Mouse (Mus musculus): ENCODE measurements around the gene Olfr507.
"Not testable (repeated sequence)": the region's sequence is repeated elsewhere in the genome, so short reads cannot be mapped to it uniquely, and the experiment has no call there.

GRCm38 (mm10) chr7:108616781-108617180, 4.8 kb upstream of the Olfr507 start:
- not testable (repeated sequence) for TF ChIP-seq CTCF, POLR2A (IDR thresholded peaks at IDR 0.05; ENCODE audit: insufficient read depth, low read depth, low read length)
